In the genomic region with DNA sequence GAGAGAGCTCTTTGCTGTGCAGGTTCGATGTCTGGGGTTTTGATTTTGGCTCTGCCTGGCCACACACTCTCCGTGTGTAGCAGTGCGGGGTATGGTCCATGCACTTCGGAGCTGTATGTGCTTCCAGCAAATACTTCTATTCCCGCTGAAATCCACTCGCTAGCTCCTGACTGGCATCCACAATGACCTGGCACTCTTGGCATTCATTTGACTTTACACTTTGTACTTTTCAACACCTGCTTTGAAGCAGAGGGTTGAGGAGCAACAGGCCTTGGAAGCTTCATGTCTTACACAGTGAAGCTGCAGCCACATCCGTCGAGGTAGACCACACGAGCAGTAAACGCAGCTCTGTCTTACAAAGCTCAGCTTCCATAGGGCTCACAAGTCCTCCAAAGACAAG, we compare ENCODE assay signal across 16 mouse cellular contexts.
DNase-seq lines count a peak whose midpoint lies in the region; ATAC-seq and TF ChIP-seq lines count a peak whose summit lies in the region.
"Had no signal": no experiment of that assay in that cellular context is flagged by ENCODE, and none has a peak within 500 bp of the region (broad histone marks: within the 10 kb centered on the region; RNA-seq: fewer than 3 reads in every experiment).

No protein-coding gene starts in this region.

- no peak for TF ChIP-seq CTCF in heart, adult 2 months (IDR thresholded peaks at IDR 0.05)
- no peak for TF ChIP-seq CTCF in kidney, adult 2 months (conservative IDR thresholded peaks at IDR 0.05; ENCODE audit: insufficient read depth, insufficient read length, low read depth, low read length)

- peaks cover 10% of the 10 kb centered on the region for H3K4me1 ChIP-seq in heart, embryonic 11.5 days (ENCODE audit: control insufficient read depth, insufficient read depth, low read length)
- no peaks in the 10 kb centered on the region for H3K4me1 ChIP-seq in heart, adult 2 months (ENCODE audit: control insufficient read depth, insufficient read depth, low read length)
- H3K4me1 ChIP-seq in kidney, adult 2 months (ENCODE audit: control insufficient read depth, insufficient read depth, low read length), result no peaks in the 10 kb centered on the region
- peaks cover 17% of the 10 kb centered on the region for H3K4me1 ChIP-seq in embryonic facial prominence, embryonic 14.5 days (ENCODE audit: control insufficient read depth, insufficient read depth, low read length)
- peaks cover 31% of the 10 kb centered on the region for H3K4me1 ChIP-seq in limb, embryonic 13.5 days
- H3K4me1 ChIP-seq: liver, embryonic 12.5 days had no signal

- H3K9ac ChIP-seq in heart, embryonic 11.5 days (ENCODE audit: low read depth, low read length), result no peak overlapping the region
- no peak overlapping the region for H3K9ac ChIP-seq in heart, adult 2 months (ENCODE audit: low read depth, low read length)
- H3K9ac ChIP-seq in embryonic facial prominence, embryonic 14.5 days (ENCODE audit: low read depth, low read length), result no peak overlapping the region
- H3K9ac ChIP-seq in limb, embryonic 13.5 days, result peak overlapping the region; percentile 4; the same call in 1 of the 2 replicates
- H3K9ac ChIP-seq: liver, embryonic 12.5 days had no signal

- H3K27ac ChIP-seq in heart, embryonic 11.5 days (ENCODE audit: low read depth, low read length), result peak overlapping the region; percentile 54; the same call in 1 of the 2 replicates
- no peak overlapping the region for H3K27ac ChIP-seq in heart, adult 2 months
- no peak overlapping the region for H3K27ac ChIP-seq in kidney, adult 2 months (ENCODE audit: insufficient read depth, low read depth, low read length)
- H3K27ac ChIP-seq in embryonic facial prominence, embryonic 14.5 days (replicated peaks; ENCODE audit: low read depth, low read length), result peak overlapping the region; percentile 75
- peak overlapping the region; percentile 70; the same call in 1 of the 2 replicates for H3K27ac ChIP-seq in limb, embryonic 13.5 days
- H3K27ac ChIP-seq: gastrocnemius, adult 2 months; liver, embryonic 12.5 days had no signal

- no peaks in the 10 kb centered on the region for H3K79me2 ChIP-seq in heart, adult 2 months (replicated peaks; ENCODE audit: control insufficient read depth, insufficient read depth, low read length)

- WGBS in heart, embryonic 11.5 days (ENCODE audit: insufficient replicate concordance), result 57% methylated on average over 10 of the region's 10 CpGs
- WGBS in heart, adult 2 months, result 71% methylated on average over 10 of the region's 10 CpGs
- WGBS in kidney, adult 2 months, result 63% methylated on average over 10 of the region's 10 CpGs
- 70% methylated on average over 9 of the region's 10 CpGs for WGBS in embryonic facial prominence, embryonic 14.5 days
- WGBS in limb, embryonic 13.5 days, result 68% methylated on average over 10 of the region's 10 CpGs

- H3K4me2 ChIP-seq in heart, embryonic 11.5 days, result peak overlapping the region; percentile 11; the same call in 1 of the 2 replicates
- H3K4me2 ChIP-seq in embryonic facial prominence, embryonic 14.5 days (ENCODE audit: low read depth, low read length), result no peak overlapping the region
- no peak overlapping the region for H3K4me2 ChIP-seq in limb, embryonic 13.5 days (replicated peaks)
- H3K4me2 ChIP-seq: liver, embryonic 12.5 days had no signal

- no peak for DNase-seq in heart, adult 2 months
- DNase-seq in kidney, adult 2 months, result peak; percentile 8
- no peak for DNase-seq in kidney, postnatal 10 days
- no peak for DNase-seq in embryonic facial prominence, embryonic 14.5 days (ENCODE audit: low spot score)
- DNase-seq in Muller cell, postnatal 12 days (ENCODE audit: inconsistent ontology term), result no peak
- no peak for DNase-seq in adrenal gland, postnatal 36 days
- DNase-seq: cerebellum, adult 11-12 months; gastrocnemius, adult 2 months; kidney, postnatal 4 days; spleen, adult 18-20 months; thymus, postnatal 4 days had no signal

- no peaks in the 10 kb centered on the region for H3K27me3 ChIP-seq in heart, embryonic 11.5 days (ENCODE audit: control insufficient read depth, insufficient read depth, low read length)
- no peaks in the 10 kb centered on the region for H3K27me3 ChIP-seq in heart, adult 2 months (ENCODE audit: control insufficient read depth, insufficient read depth, low read length)
- no peaks in the 10 kb centered on the region for H3K27me3 ChIP-seq in kidney, adult 2 months (replicated peaks; ENCODE audit: control insufficient read depth, insufficient read depth, low read length)
- H3K27me3 ChIP-seq in embryonic facial prominence, embryonic 14.5 days (replicated peaks; ENCODE audit: control insufficient read depth, insufficient read depth, low read length), result no peaks in the 10 kb centered on the region
- no peaks in the 10 kb centered on the region for H3K27me3 ChIP-seq in limb, embryonic 13.5 days
- H3K27me3 ChIP-seq: liver, embryonic 12.5 days had no signal

- H3K9me3 ChIP-seq in heart, embryonic 11.5 days (replicated peaks; ENCODE audit: control insufficient read depth, low read length), result no peaks in the 10 kb centered on the region
- H3K9me3 ChIP-seq in embryonic facial prominence, embryonic 14.5 days (ENCODE audit: control insufficient read depth, low read length), result no peaks in the 10 kb centered on the region
- H3K9me3 ChIP-seq in limb, embryonic 13.5 days, result no peaks in the 10 kb centered on the region
- H3K9me3 ChIP-seq: liver, embryonic 12.5 days had no signal

- ATAC-seq in heart, embryonic 11.5 days (replicated peaks; ENCODE audit: insufficient number of reproducible peaks, low FRiP score, low TSS enrichment), result no peak
- ATAC-seq in embryonic facial prominence, embryonic 14.5 days (ENCODE audit: low read depth), result no peak
- no peak for ATAC-seq in limb, embryonic 13.5 days (ENCODE audit: low FRiP score, low read depth)
- ATAC-seq: forebrain, embryonic 14.5 days; liver, embryonic 12.5 days; midbrain, embryonic 16.5 days had no signal

- TF ChIP-seq POLR2A in heart, adult 2 months (IDR thresholded peaks at IDR 0.05; ENCODE audit: insufficient read depth, low read depth, low read length), result no peak
- no peak for TF ChIP-seq POLR2A in kidney, adult 2 months (IDR thresholded peaks at IDR 0.05; ENCODE audit: low read depth, low read length)

- intact Hi-C loops in heart, adult 2 months (cut with DNase I), result no loop called here

- no peak overlapping the region for H3K4me3 ChIP-seq in heart, embryonic 11.5 days (ENCODE audit: low read depth, low read length)
- H3K4me3 ChIP-seq in heart, adult 2 months, result no peak overlapping the region
- no peak overlapping the region for H3K4me3 ChIP-seq in kidney, adult 2 months (ENCODE audit: insufficient read depth, low read depth, low read length)
- no peak overlapping the region for H3K4me3 ChIP-seq in embryonic facial prominence, embryonic 14.5 days (ENCODE audit: low read depth, low read length)
- H3K4me3 ChIP-seq in limb, embryonic 13.5 days, result no peak overlapping the region
- H3K4me3 ChIP-seq: gastrocnemius, adult 2 months; liver, embryonic 12.5 days had no signal

- TF ChIP-seq EP300 in heart, adult 2 months (IDR thresholded peaks at IDR 0.05; ENCODE audit: insufficient read depth, low read depth, low read length), result no peak

- no peaks in the 10 kb centered on the region for H3K36me3 ChIP-seq in heart, embryonic 11.5 days (ENCODE audit: control insufficient read depth, insufficient read depth, low read length)
- H3K36me3 ChIP-seq in heart, adult 2 months (ENCODE audit: control insufficient read depth, insufficient read depth, low read length), result no peaks in the 10 kb centered on the region; the same call in 1 of the 2 replicates
- no peaks in the 10 kb centered on the region for H3K36me3 ChIP-seq in kidney, adult 2 months (ENCODE audit: control insufficient read depth, insufficient read depth, low read length)
- H3K36me3 ChIP-seq in embryonic facial prominence, embryonic 14.5 days (ENCODE audit: control insufficient read depth, insufficient read depth, low read length), result no peaks in the 10 kb centered on the region
- no peaks in the 10 kb centered on the region for H3K36me3 ChIP-seq in limb, embryonic 13.5 days

Comparison
In these comparisons a context has a peak if more than half of its experiments do, and no peak if none do; other contexts are left out.
1. H3K27ac ChIP-seq: peak in heart, embryonic 11.5 days (single experiment), embryonic facial prominence, embryonic 14.5 days (single experiment) and limb, embryonic 13.5 days (single experiment); none in heart, adult 2 months (single experiment) and kidney, adult 2 months (single experiment).